Mouse (Mus musculus): Measurements from ENCODE around the gene Kremen1.

- TF ChIP-seq CTCF (conservative IDR thresholded peaks at IDR 0.05 in 1 of 2, IDR thresholded peaks at IDR 0.05 in 1 of 2; ENCODE audit: low read depth in 2 of 2, low read length in 2 of 2) (no peak), GABPA (IDR thresholded peaks at IDR 0.05; ENCODE audit: insufficient replicate concordance, low read depth, low read length) (no peak), MAX (IDR thresholded peaks at IDR 0.05; ENCODE audit: low read length) (no peak)
These were observed 115.8 kb downstream of the Kremen1 start for GRCm38 (mm10) chr11:5145600-5145999.

Measured in CH12.LX (cell line).